Mouse (Mus musculus) layer of hippocampus, postnatal 25 days (tissue): ENCODE measurements around the gene Gprasp2. TPM values are rescaled to one million over a fixed set of nuclear protein-coding genes. Genes with fewer than 3 reads are reported as not detected.
"Not testable (repeated sequence)": the region's sequence is repeated elsewhere in the genome, so short reads cannot be mapped to it uniquely, and the experiment has no call there.

Experiments
- DNase-seq, 2 experiments: peaks; one replicate each; pipeline ENCODE4 v3.0.0; 2022; ENCODE audit warnings: mixed read lengths in 2 of 2, low spot score in 1 of 2; ENCODE audit errors: extremely low spot score in 1 of 2
- total RNA-seq, 2 experiments: library from RNA; stranded (reverse); gene quantifications; 2 replicates each; pipeline ENCODE4 v1.2.3; 2021

Gene Gprasp2
- total RNA-seq: 100 to 1,000 TPM; 145 to 157 TPM

GRCm38 (mm10) chrX:135838521-135839360 lies at the start of gene Gprasp2:
Gprasp2 (plus strand) TSS chrX:135839034.
- peak; percentile 35 to 43 for DNase-seq

DNA sequence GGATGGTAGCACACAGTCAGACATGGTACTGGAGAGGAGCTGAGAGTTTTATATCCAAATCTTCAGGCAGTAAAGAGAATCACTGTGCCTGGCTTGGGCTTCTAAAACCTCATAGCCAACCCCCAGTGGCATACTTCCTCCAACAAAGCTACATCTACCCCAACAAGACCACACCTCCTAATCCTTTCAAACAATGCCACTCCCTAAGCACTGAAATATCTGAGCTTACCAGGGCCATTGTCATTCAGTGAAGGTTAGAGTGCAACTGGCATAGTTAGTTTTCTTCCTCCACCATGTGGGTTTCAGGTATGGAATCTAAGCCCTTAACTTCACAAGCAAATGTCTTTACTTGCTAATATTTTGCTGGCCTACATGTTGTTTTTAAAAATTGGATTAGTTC lies 47.3 kb upstream of the Gprasp2 start:
- DNase-seq: no peak

DNA sequence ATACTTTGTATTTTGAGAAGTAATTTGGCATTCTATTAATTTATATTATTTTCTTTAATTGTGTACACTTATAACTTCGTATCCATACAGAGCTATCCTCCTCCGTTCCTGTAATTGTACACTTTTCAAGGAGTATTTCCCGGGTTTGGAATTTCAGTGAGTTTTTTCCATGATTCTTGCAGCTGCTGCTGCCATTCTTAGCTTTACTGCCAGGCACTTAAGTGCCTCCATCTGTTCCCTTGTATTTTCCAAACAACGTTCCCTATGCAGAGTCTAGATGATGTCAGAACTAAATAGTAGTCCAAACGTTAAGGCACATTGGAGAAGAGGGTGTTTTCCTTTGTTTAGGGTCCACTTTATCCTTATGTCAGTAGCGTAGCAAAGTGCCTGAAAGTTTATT lies 46.5 kb upstream of the Gprasp2 start:
- no peak for DNase-seq

- peak; percentile 49 to 54 for DNase-seq
These were observed 43.1 kb upstream of the Gprasp2 start for GRCm38 (mm10) chrX:135795591-135796304.

DNA sequence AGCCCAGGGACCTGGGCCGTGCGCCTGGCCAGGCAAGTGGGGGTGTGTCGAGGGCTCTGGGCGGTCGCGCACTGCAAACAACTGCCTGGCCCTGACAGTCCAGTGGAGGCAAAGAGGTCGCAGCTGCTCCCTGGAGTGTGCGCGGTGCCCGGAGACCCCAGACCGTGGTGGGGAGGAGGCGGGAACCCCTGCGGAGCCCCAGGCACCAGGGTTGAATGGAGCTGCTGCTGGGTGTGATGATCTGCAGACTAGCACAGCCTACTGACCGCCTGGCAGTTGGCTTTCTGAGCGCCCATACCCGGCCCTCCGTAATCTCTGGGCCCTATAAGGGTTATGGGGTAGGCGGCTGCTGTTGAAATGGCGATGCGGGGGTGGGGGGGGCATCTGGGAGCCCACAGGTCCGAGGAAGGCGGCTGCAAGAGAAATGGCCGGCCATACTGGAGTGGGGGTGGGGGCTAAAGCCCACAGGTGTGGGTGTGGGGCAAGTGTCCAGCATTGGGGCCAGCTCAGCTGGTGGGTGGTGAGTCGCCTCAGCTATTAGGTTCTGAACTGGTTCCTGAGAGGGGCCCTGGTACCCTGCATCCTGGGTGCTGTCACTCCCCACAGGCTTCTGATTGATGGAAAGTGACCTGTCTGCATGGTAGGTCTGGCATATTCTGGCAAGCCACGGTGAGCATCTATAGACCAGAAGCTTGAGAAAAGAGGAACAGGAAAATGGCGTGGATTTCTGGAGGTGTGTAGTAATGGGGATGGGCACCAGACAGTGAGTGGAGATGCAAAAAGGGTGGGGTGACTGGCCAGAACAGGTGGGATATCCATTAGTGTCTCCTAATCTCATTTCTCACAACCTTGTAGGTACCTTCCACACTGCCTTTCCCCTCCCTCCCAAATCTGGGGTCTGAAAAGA lies 42.3 kb upstream of the Gprasp2 start:
- DNase-seq: not testable (repeated sequence)

- peak in 1 of 2 experiments; percentile 31 for DNase-seq
These were observed 41.6 kb upstream of the Gprasp2 start, which contains the start of gene Bhlhb9 for GRCm38 (mm10) chrX:135797212-135797644. Bhlhb9 (plus strand) TSS chrX:135797594.

- no peak for DNase-seq
These were observed 34.7 kb upstream of the Gprasp2 start for GRCm38 (mm10) chrX:135804149-135804548.

DNA sequence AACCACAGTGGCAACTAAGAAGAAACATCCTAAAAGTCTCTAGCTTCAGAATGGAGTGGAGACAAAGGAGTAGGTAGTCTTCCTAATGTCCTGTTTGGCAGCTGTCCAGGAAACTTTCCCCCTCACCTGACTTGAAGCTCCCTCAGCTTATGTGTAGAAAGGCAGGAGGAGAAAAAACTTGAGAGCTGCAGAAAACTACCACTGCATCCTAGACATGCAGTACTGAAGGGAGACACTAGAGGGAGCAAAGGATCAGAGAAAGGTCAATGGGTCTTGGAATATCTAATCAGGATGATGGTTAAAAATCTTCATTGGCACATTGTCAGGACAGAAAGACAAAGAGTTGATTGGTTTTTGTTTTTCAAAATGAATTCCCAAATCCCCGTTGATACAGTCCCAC lies 33.1 kb upstream of the Gprasp2 start:
- DNase-seq: peak in 1 of 2 experiments; percentile 56

GRCm38 (mm10) chrX:135835896-135836295 lies 2.9 kb upstream of the Gprasp2 start:
- DNase-seq: not testable (repeated sequence)

GRCm38 (mm10) chrX:135837896-135838295 lies 938 bp upstream of the Gprasp2 start:
- no peak for DNase-seq

DNA sequence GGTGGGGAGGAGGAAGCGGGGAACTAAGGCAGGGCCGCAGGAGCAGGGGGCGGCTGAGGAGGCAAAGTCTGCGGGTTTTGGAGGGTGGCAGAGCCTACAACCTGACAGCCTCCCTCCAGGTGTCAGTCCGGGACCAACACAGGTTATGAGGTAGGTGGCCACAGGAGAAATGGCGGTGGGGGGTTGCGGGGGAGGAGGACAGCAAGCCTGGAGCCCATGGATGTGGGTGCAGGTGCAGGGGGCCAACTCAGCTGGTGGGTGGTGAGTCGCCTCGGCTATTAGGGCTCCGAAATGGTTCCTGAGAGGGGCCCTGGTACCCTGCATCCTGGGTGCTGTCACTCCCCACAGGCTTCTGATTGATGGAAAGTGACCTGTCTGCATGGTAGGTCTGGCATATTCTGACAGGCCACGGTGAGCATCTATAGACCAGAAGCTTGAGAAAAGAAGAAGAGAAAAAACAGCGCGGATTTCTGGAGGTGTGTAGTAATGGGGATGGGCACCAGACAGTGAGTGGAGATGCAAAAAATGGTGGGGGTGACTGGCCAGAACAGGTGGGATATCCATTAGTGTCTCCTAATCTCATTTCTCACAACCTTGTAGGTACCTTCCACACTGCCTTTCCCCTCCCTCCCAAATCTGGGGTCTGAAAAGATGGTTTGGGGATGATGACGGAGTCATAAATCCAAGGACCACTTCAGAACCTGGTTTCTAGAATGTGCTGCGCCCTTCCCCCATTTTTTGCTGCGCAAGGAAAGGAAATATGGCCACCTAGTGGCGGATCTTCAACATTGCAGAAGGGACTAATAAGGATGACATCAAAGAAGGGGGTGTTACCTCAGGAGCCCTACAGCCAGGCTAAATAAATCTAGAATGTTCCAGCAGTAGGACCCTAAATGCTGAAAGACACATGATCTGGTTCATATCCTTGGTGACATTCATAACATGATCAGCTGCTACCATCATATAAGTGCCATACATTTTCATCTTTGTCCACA lies 860 bp downstream of the Gprasp2 start:
- DNase-seq: peak in 1 of 2 experiments; percentile 26

DNA sequence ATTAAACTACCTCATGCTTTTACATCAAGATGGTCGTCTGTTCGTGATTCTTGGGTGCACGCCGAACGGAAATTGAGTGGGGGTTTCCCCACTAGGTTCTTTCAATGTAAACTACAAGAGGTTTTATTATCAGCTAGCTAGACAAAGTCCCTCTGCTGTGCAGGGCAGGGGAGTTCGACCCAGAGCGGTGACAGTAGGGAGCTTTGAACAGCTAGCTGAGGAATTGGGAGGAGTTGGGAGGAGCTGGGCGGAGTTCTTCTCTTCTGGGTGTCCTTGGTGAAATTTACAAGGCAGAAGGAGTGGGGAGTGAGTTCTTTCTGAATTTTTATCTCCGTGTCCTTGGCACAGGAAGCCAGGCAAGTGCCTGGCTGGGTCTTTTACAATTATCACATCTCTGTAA lies 28.0 kb downstream of the Gprasp2 start:
- not testable (repeated sequence) for DNase-seq

DNA sequence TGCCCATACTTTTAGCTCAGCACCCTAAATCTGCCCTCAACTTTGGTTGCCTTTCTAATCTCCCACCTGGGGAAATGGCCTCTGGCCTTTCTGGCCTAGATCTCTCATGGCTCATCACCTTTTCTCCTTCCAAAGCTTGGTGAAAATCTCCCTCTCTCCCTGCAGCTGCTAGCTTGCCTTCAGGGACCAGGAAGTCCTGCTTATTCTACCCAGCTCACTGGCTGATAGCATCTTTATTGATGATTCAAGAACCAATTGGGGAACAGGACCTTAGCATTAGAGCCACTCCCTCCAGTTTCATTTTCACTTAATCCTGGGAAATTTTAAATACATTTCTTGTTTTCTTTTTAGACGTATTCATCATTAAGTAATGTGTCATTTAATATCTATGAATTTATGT lies 37.8 kb downstream of the Gprasp2 start:
- no peak for DNase-seq

- DNase-seq: no peak
These were observed 40.8 kb downstream of the Gprasp2 start for GRCm38 (mm10) chrX:135879626-135880025.

GRCm38 (mm10) chrX:135885411-135886233 lies 46.8 kb downstream of the Gprasp2 start:
- peak; percentile 58 to 62 for DNase-seq

DNA sequence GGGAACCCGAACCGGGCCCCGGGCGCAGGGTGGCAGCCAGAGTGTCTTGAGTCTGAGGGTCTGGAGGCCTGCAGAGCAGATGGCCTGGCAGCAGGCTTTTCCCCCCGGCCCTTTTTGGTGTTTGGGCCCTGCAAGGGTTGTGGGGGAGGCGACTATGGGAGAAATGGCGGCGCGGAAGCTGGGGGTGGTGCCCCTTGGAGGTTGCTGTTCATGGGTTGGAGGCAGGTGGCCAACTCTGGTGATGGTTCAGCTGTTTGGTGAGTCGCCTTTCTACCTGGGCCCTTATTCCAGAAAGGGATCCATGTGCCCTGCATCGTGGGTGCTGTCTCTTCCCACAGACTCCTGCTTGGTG lies 47.4 kb downstream of the Gprasp2 start:
- peak in 1 of 2 experiments; percentile 18 for DNase-seq
